Mouse (Mus musculus): ENCODE measurements around the gene Wipi2.

DNA sequence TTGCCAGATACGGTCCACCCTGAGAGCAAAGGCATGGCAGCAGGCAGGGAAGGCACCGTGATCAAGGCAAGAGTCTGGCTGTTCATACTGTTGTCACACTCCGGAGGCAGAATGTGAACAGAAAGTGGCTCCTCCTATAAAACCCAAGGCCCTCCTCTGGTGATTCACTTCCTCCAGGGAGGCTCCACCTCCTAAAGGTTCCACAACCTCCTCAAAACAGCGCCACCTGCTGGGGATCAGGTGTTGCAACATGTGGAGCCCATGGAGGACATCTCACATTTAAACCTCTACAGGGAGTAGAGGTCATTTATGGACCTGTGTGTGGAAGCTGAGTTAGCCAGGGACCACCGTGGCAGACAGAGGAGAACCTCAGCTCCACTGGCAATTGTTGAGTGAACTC lies 84.9 kb downstream of the Wipi2 start:
- TF ChIP-seq CHD2 (IDR thresholded peaks at IDR 0.05; ENCODE audit: low read depth, low read length) (no peak), HCFC1 (IDR thresholded peaks at IDR 0.05; ENCODE audit: borderline replicate concordance, insufficient read depth, low read length) (no peak), MAFK (IDR thresholded peaks at IDR 0.05; ENCODE audit: insufficient read depth, low read depth, low read length) (no peak), ZNF384 (IDR thresholded peaks at IDR 0.05; ENCODE audit: low read depth, low read length) (no peak)
